Mouse (Mus musculus): ENCODE data around the gene Sez6l2.

GRCm38 (mm10) chr7:126905590-126905989, 44.8 kb upstream of the Sez6l2 start:
- TF ChIP-seq CTCF (IDR thresholded peaks at IDR 0.05; ENCODE audit: borderline replicate concordance, insufficient read depth, low read depth, low read length) (no peak), POLR2A (IDR thresholded peaks at IDR 0.05; ENCODE audit: borderline replicate concordance, insufficient read depth, low read length) (no peak)

All from cerebellum, adult 2 months (tissue).